ENCODE assay signal across 10 mouse cellular contexts in genomic region chr11:117366426-117366825, GRCm38 (mm10).
A peak's percentile ranks its signal among the peaks of the same experiment; 100 is the strongest.
DNase-seq lines count a peak whose midpoint lies in the region; ATAC-seq lines count a peak whose summit lies in the region.
"Had no signal": no experiment of that assay in that cellular context is flagged by ENCODE, and none has a peak within 500 bp of the region (broad histone marks: within the 10 kb centered on the region; RNA-seq: fewer than 3 reads in every experiment).

No protein-coding gene starts in this region.

- H3K36me3 ChIP-seq in neural tube, embryonic 11.5 days (ENCODE audit: control insufficient read depth, insufficient read depth, low read length): peaks cover 4% of the 10 kb centered on the region
- H3K36me3 ChIP-seq in kidney, embryonic 14.5 days (ENCODE audit: control insufficient read depth, insufficient read depth, low read length): peaks cover 17% of the 10 kb centered on the region

- H3K9ac ChIP-seq in neural tube, embryonic 11.5 days (ENCODE audit: low read length): no peak overlapping the region
- H3K9ac ChIP-seq in kidney, embryonic 14.5 days (ENCODE audit: low read depth, low read length): no peak overlapping the region
- H3K9ac ChIP-seq: embryonic facial prominence, embryonic 12.5 days; limb, embryonic 13.5 days had no signal

- no peaks in the 10 kb centered on the region for H3K9me3 ChIP-seq in neural tube, embryonic 11.5 days (ENCODE audit: control insufficient read depth, low read length)
- no peaks in the 10 kb centered on the region for H3K9me3 ChIP-seq in kidney, embryonic 14.5 days (ENCODE audit: control insufficient read depth, low read length)
- H3K9me3 ChIP-seq: embryonic facial prominence, embryonic 12.5 days; limb, embryonic 13.5 days had no signal

- H3K27me3 ChIP-seq in neural tube, embryonic 11.5 days (ENCODE audit: control insufficient read depth, insufficient read depth, low read length): no peaks in the 10 kb centered on the region
- H3K27me3 ChIP-seq in kidney, embryonic 14.5 days (ENCODE audit: control insufficient read depth, insufficient read depth, low read length): no peaks in the 10 kb centered on the region
- H3K27me3 ChIP-seq: embryonic facial prominence, embryonic 12.5 days; limb, embryonic 13.5 days had no signal

- no peak overlapping the region for H3K4me2 ChIP-seq in neural tube, embryonic 11.5 days (ENCODE audit: low read depth)
- H3K4me2 ChIP-seq in kidney, embryonic 14.5 days (replicated peaks; ENCODE audit: low read depth, low read length): no peak overlapping the region
- H3K4me2 ChIP-seq: embryonic facial prominence, embryonic 12.5 days; limb, embryonic 13.5 days had no signal

- intact Hi-C loops in gastrocnemius, postnatal 36 days (cut with DNase I): no loop called here

- no peak overlapping the region for H3K27ac ChIP-seq in neural tube, embryonic 11.5 days (ENCODE audit: low read depth, low read length)
- no peak overlapping the region for H3K27ac ChIP-seq in kidney, embryonic 14.5 days (ENCODE audit: low read depth, low read length)
- H3K27ac ChIP-seq: embryonic facial prominence, embryonic 12.5 days; limb, embryonic 13.5 days had no signal

- no peak overlapping the region for H3K4me3 ChIP-seq in neural tube, embryonic 11.5 days (ENCODE audit: low read depth, low read length)
- no peak overlapping the region for H3K4me3 ChIP-seq in kidney, embryonic 14.5 days (ENCODE audit: low read length)
- H3K4me3 ChIP-seq: embryonic facial prominence, embryonic 12.5 days; limb, embryonic 13.5 days had no signal

- WGBS in neural tube, embryonic 11.5 days: 15% methylated on average over 3 of the region's 3 CpGs
- WGBS in kidney, embryonic 14.5 days: 16% methylated on average over 3 of the region's 3 CpGs

- DNase-seq in gastrocnemius, adult 18-20 months (ENCODE audit: low spot score): peak; percentile 30
- DNase-seq in gastrocnemius, postnatal 36 days: no peak
- DNase-seq in neural tube, embryonic 11.5 days (ENCODE audit: low spot score): peak; percentile 48
- DNase-seq in neural tube, embryonic 10.5 days (ENCODE audit: extremely low spot score, low spot score): no peak
- peak; percentile 64 for DNase-seq in brain, adult 2 months (ENCODE audit: low read depth, low spot score)
- DNase-seq in naive thymus-derived CD4-positive, alpha-beta T cell, adult 2 months (ENCODE audit: low read depth): peak; percentile 66
- DNase-seq in cerebellum, adult 11-12 months: no peak

- no peaks in the 10 kb centered on the region for H3K4me1 ChIP-seq in neural tube, embryonic 11.5 days (ENCODE audit: control insufficient read depth, insufficient read depth, low read length)
- no peaks in the 10 kb centered on the region; the same call in 1 of the 2 replicates for H3K4me1 ChIP-seq in kidney, embryonic 14.5 days (ENCODE audit: control insufficient read depth, insufficient read depth, low read length)

- no peak for ATAC-seq in neural tube, embryonic 11.5 days (ENCODE audit: insufficient read depth, low FRiP score, low TSS enrichment)
- ATAC-seq in kidney, embryonic 14.5 days (ENCODE audit: low FRiP score, low TSS enrichment): no peak

Comparison
In these comparisons a context has a peak if more than half of its experiments do, and no peak if none do; other contexts are left out.
1. DNase-seq: peak in gastrocnemius, adult 18-20 months (single experiment), neural tube, embryonic 11.5 days (single experiment), brain, adult 2 months (single experiment) and naive thymus-derived CD4-positive, alpha-beta T cell, adult 2 months (single experiment); none in gastrocnemius, postnatal 36 days (0 of 2), neural tube, embryonic 10.5 days (single experiment) and cerebellum, adult 11-12 months (single experiment).